Mouse (Mus musculus) bone marrow, adult 2 months (tissue): ENCODE measurements at regions not wholly inside any gene's neighbourhood (a gene's known extent, or its start where the extent isn't known, plus 50 kb on each side); places are given as distances from the start of the nearest gene placed in this dataset.

Experiments used
- CTCF ChIP-seq: fragments of 200-500 bp; IDR thresholded peaks from 2 replicates; pipeline ENCODE4 v1.5.1; 2011; ENCODE audit warnings: low read length, control low read depth; ENCODE audit not compliant: control insufficient read depth, insufficient read depth
- POLR2A ChIP-seq: fragments of 200-500 bp; IDR thresholded peaks from 2 replicates; pipeline ENCODE4 v1.6.1; 2011; ENCODE audit warnings: low read depth, mild to moderate bottlenecking, control low read depth, low read length, borderline replicate concordance; ENCODE audit not compliant: control insufficient read depth

- TF ChIP-seq CTCF = no peak
- TF ChIP-seq POLR2A = no peak
Observed at GRCm38 (mm10) chr13:107217825-107218224, 195.9 kb upstream of the Kif2a start.
